Mouse (Mus musculus): ENCODE data around the gene Mapk6. TPM values are rescaled to one million over a fixed set of nuclear protein-coding genes. Genes with fewer than 3 reads are reported as not detected.
"Not testable (repeated sequence)": the region's sequence is repeated elsewhere in the genome, so short reads cannot be mapped to it uniquely, and the experiment has no call there.

The Mapk6 gene
- polyA plus RNA-seq, 1 experiment from 2014 or later, result 47.2 TPM

DNA sequence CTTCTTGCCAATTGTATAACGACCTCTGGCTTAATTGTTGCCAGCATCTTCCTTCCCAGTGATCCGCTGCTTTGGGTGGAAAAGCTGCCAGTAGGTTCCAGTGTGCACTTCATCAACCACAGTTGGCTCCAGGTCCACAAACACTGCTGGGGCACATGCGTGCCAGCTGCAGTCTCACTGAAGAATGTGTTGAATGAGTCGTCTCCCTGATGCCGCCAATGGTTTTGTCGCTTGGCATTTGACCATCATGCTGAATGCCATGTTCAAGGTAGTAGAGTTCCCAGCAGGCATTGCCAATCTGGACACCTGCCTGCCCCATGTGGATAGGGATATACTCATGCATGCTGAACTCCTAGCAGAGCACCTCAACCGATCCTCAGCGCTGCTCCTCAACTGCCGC is 34.2 kb downstream of the Mapk6 start:
- Histone ChIP-seq H3K9ac (no peak overlapping the region), H3K36me3 (no peaks in the 10 kb centered on the region), H3K9me3 (peaks cover 4% of the 10 kb centered on the region; the same call in 1 of the 2 replicates), H3K27ac (replicated peaks) (no peak overlapping the region), H3K27me3 (replicated peaks) (no peaks in the 10 kb centered on the region), H3K4me2 (no peak overlapping the region), H3K4me3 (no peak overlapping the region), H3K4me1 (no peaks in the 10 kb centered on the region)
- ATAC-seq (ENCODE audit: extremely low read depth, insufficient number of reproducible peaks, low FRiP score, low TSS enrichment), result no peak
- WGBS, result 90% methylated on average over 9 of the region's 9 CpGs

DNA sequence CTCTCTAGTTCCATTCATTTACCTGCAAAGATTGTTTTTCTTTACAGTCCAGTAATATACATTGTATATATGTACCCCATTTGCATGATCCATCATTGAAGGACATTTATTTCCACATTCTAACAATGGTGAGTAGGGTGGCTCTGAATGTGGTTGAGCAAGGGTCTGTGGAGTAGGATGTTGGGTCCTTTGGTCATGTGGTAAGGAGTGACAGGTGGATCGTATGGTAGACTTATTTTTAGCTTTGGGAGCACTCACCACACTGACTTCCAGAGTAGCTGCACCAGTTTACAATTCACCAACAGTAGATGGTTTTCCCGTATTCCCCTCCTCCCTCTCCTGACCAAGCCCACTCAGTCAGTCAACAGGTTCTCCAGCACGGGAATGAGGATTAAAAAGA is 41.0 kb downstream of the Mapk6 start:
- Histone ChIP-seq H3K27ac (replicated peaks) (no peak overlapping the region), H3K9me3 (peaks cover 9% of the 10 kb centered on the region; the same call in 1 of the 2 replicates), H3K27me3 (replicated peaks) (no peaks in the 10 kb centered on the region), H3K9ac (no peak overlapping the region), H3K36me3 (no peaks in the 10 kb centered on the region), H3K4me3 (no peak overlapping the region), H3K4me2 (no peak overlapping the region), H3K4me1 (no peaks in the 10 kb centered on the region)
- WGBS, result 53% methylated on average over 3 of the region's 3 CpGs
- no peak for ATAC-seq (ENCODE audit: extremely low read depth, insufficient number of reproducible peaks, low FRiP score, low TSS enrichment)

DNA sequence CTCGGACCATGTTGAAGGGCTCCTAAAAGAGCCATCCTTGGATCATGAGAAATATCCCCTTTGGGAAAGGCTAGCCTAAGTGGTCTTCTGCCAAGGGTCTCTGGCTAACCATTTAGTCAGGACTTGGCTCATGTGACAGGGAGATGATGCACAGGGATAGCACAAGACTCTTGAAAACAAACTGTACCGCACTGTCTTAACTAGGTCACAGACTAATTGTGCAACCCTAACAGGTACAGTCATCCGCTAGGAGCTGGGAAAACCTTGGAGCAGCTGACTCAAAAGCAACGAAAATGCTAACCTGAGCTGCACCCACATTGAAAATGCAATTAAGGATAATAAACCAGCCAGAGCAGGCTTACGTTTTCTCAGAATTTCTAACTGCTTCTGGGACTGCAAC is 43.6 kb downstream of the Mapk6 start:
- Histone ChIP-seq H3K36me3 (no peaks in the 10 kb centered on the region), H3K9ac (no peak overlapping the region), H3K27me3 (replicated peaks) (no peaks in the 10 kb centered on the region), H3K9me3 (peaks cover 9% of the 10 kb centered on the region; the same call in 1 of the 2 replicates), H3K4me1 (0 out of 2 replicates have a peak, but pooled peaks cover 2% of the 10 kb centered on the region), H3K4me3 (no peak overlapping the region), H3K27ac (replicated peaks) (no peak overlapping the region), H3K4me2 (no peak overlapping the region)
- WGBS, result 67% methylated on average over 5 of the region's 5 CpGs
- no peak for ATAC-seq (ENCODE audit: extremely low read depth, insufficient number of reproducible peaks, low FRiP score, low TSS enrichment)

DNA sequence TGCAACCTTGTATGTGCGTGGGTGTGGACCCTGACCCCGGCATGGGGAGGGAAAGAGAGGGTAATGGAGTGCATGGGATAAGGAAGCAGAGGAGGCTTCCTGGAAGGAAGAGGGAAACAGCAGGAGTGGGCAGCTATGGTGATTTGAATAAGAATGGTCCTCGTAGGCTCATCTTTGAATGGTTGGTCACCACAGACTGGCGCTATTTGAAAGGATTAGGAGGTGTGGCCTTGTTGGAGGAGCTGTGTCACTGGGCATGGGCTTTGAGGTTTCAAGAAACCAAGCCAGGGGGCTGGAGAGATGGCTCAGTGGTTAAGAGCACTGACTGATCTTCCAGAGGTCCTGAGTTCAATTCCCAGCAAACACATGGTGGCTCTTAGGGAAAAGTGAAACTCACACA is 44.6 kb downstream of the Mapk6 start:
- no peak overlapping the region for H3K9ac ChIP-seq
- H3K4me1 ChIP-seq, result 0 out of 2 replicates have a peak, but pooled peaks cover 2% of the 10 kb centered on the region
- H3K36me3 ChIP-seq, result no peaks in the 10 kb centered on the region
- H3K27ac ChIP-seq (replicated peaks), result no peak overlapping the region
- ATAC-seq (ENCODE audit: extremely low read depth, insufficient number of reproducible peaks, low FRiP score, low TSS enrichment), result no peak
- no peak overlapping the region for H3K4me2 ChIP-seq
- no peak overlapping the region for H3K4me3 ChIP-seq
- H3K9me3 ChIP-seq, result peaks cover 4% of the 10 kb centered on the region; the same call in 1 of the 2 replicates
- H3K27me3 ChIP-seq (replicated peaks), result no peaks in the 10 kb centered on the region
- WGBS, result 79% methylated on average over 4 of the region's 4 CpGs

- H3K9me3 ChIP-seq; H3K4me3 ChIP-seq; H3K27ac ChIP-seq (replicated peaks); H3K9ac ChIP-seq; H3K4me1 ChIP-seq; H3K36me3 ChIP-seq; H3K27me3 ChIP-seq (replicated peaks); H3K4me2 ChIP-seq; ATAC-seq (ENCODE audit: extremely low read depth, insufficient number of reproducible peaks, low FRiP score, low TSS enrichment): not testable (repeated sequence)
- WGBS, result 66% methylated on average over 7 of the region's 7 CpGs
These were observed 46.1 kb downstream of the Mapk6 start for GRCm38 (mm10) chr9:75363702-75364101.

DNA sequence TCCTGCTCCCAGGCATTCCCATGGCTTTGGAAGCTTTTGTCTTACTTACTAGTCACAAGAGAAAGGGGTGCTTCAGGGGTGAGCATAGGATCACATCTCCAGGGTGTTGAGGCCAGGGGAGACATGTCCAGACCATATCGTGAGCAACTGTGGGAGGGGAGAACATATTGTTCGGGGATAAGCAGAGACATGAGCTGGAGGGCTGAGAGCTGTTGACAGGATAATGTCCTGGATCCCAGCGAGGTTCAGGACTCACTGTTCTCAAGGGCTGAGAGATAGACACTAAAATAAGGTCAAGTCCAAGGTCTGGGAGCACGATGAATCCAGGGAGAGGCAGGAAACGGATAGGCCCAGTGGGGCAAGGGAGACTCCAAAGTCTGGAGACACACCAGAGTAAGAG is 46.8 kb downstream of the Mapk6 start:
- 41% methylated on average over 5 of the region's 5 CpGs for WGBS
- no peak for ATAC-seq (ENCODE audit: extremely low read depth, insufficient number of reproducible peaks, low FRiP score, low TSS enrichment)
- H3K4me2 ChIP-seq, result no peak overlapping the region
- H3K27ac ChIP-seq (replicated peaks), result no peak overlapping the region
- no peaks in the 10 kb centered on the region for H3K27me3 ChIP-seq (replicated peaks)
- no peak overlapping the region for H3K4me3 ChIP-seq
- H3K9ac ChIP-seq, result no peak overlapping the region
- 0 out of 2 replicates have a peak, but pooled peaks cover 2% of the 10 kb centered on the region for H3K4me1 ChIP-seq
- no peaks in the 10 kb centered on the region for H3K36me3 ChIP-seq
- no peaks in the 10 kb centered on the region for H3K9me3 ChIP-seq

GRCm38 (mm10) chr9:75362201-75362600 is 47.6 kb downstream of the Mapk6 start:
- ATAC-seq (ENCODE audit: extremely low read depth, insufficient number of reproducible peaks, low FRiP score, low TSS enrichment), result no peak
- 83% methylated on average over 4 of the region's 4 CpGs for WGBS
- no peak overlapping the region for H3K4me3 ChIP-seq
- H3K27ac ChIP-seq (replicated peaks), result no peak overlapping the region
- H3K9me3 ChIP-seq, result no peaks in the 10 kb centered on the region
- no peaks in the 10 kb centered on the region for H3K36me3 ChIP-seq
- H3K27me3 ChIP-seq (replicated peaks), result no peaks in the 10 kb centered on the region
- no peak overlapping the region for H3K9ac ChIP-seq
- H3K4me1 ChIP-seq, result 0 out of 2 replicates have a peak, but pooled peaks cover 2% of the 10 kb centered on the region
- H3K4me2 ChIP-seq, result no peak overlapping the region

- Histone ChIP-seq H3K36me3 (no peaks in the 10 kb centered on the region), H3K27ac (replicated peaks) (no peak overlapping the region), H3K9me3 (no peaks in the 10 kb centered on the region), H3K4me2 (no peak overlapping the region), H3K9ac (no peak overlapping the region), H3K4me3 (no peak overlapping the region), H3K4me1 (0 out of 2 replicates have a peak, but pooled peaks cover 2% of the 10 kb centered on the region), H3K27me3 (replicated peaks) (no peaks in the 10 kb centered on the region)
- 38% methylated on average over 5 of the region's 5 CpGs for WGBS
- no peak for ATAC-seq (ENCODE audit: extremely low read depth, insufficient number of reproducible peaks, low FRiP score, low TSS enrichment)
These were observed 48.1 kb downstream of the Mapk6 start for GRCm38 (mm10) chr9:75361699-75362098.

DNA sequence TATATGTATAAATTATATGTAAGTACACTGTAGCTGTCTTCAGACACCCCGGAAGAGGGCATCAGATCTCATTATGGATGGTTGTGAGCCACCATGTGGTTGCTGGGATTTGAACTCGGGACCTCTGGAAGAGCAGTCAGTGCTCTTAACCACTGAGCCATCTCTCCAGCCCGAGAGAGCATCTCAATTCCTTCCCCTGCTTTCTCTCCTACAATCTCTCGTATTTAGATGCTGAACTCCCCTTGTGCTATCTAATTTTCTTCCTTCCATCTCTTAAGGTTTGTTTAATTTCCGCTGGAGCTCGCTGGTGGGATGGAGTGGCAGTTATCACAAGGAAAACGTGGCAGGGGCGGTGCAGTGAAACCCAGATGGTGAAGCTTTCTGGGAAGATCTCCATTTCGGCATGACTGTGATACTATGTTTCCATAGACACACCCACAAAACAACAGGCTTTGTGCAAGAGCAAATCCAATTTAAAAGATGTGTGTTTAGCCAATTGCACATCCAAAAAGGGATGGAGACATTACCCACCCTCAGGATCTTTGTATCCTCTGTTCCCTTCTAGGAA is 52.6 kb downstream of the Mapk6 start:
- Histone ChIP-seq H3K4me2 (no peak overlapping the region), H3K9ac (no peak overlapping the region), H3K9me3 (no peaks in the 10 kb centered on the region), H3K27me3 (replicated peaks) (no peaks in the 10 kb centered on the region), H3K27ac (replicated peaks) (no peak overlapping the region), H3K36me3 (no peaks in the 10 kb centered on the region), H3K4me3 (no peak overlapping the region), H3K4me1 (no peaks in the 10 kb centered on the region)
- no peak for ATAC-seq (ENCODE audit: extremely low read depth, insufficient number of reproducible peaks, low FRiP score, low TSS enrichment)
- 65% methylated on average over 9 of the region's 9 CpGs for WGBS

DNA sequence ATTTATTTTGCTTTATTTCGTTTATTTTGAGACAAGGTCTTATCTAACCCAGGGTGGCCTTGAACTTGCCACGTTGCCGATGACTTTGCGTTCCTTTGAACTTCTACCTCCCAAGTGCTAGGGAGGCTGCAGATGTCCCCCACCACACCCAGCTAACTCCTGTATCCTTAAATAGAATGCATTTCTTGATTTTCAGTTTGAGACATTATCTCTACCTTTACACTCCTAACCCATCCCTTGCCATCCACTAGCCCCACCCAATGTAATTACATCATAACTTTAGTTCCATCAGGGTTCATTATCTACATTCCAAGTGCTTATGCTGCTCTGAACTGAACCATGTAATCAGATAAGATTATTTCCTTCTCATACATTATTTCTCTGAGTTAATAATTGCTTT is 54.0 kb downstream of the Mapk6 start:
- no peak overlapping the region for H3K4me2 ChIP-seq
- no peak overlapping the region for H3K9ac ChIP-seq
- H3K4me1 ChIP-seq, result no peaks in the 10 kb centered on the region
- no peak for ATAC-seq (ENCODE audit: extremely low read depth, insufficient number of reproducible peaks, low FRiP score, low TSS enrichment)
- no peak overlapping the region for H3K4me3 ChIP-seq
- 76% methylated on average over 4 of the region's 4 CpGs for WGBS
- no peaks in the 10 kb centered on the region for H3K36me3 ChIP-seq
- no peaks in the 10 kb centered on the region for H3K27me3 ChIP-seq (replicated peaks)
- no peak overlapping the region for H3K27ac ChIP-seq (replicated peaks)
- H3K9me3 ChIP-seq, result no peaks in the 10 kb centered on the region

DNA sequence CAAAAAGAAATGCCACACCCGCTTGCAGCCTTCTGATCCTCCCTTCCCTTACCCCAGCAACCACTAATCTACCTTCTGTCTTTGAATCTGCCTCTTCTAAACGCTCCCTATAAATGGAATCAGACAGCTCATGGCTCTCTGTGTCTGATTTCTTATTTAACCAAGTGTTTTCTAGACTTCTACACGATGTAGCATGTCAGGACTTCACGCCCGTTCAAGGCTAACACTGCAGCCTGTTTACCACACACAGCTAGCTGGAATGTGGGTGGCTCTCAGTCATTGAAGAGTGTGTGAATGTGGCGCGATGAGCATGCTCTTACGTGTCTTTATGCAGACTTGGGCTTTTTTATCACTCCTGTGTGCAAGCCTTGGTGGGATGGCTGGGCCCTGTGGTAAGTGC is 56.7 kb downstream of the Mapk6 start:
- Histone ChIP-seq H3K27ac (replicated peaks) (no peak overlapping the region), H3K4me3 (no peak overlapping the region), H3K9me3 (no peaks in the 10 kb centered on the region), H3K4me2 (no peak overlapping the region), H3K36me3 (0 out of 2 replicates have a peak, but pooled peaks cover 1% of the 10 kb centered on the region), H3K27me3 (replicated peaks) (no peaks in the 10 kb centered on the region), H3K4me1 (peaks cover 15% of the 10 kb centered on the region), H3K9ac (no peak overlapping the region)
- WGBS, result 67% methylated on average over 8 of the region's 8 CpGs
- no peak for ATAC-seq (ENCODE audit: extremely low read depth, insufficient number of reproducible peaks, low FRiP score, low TSS enrichment)

- H3K27me3 ChIP-seq (replicated peaks), result no peaks in the 10 kb centered on the region
- H3K4me3 ChIP-seq, result no peak overlapping the region
- H3K36me3 ChIP-seq, result peaks cover 43% of the 10 kb centered on the region
- H3K9ac ChIP-seq, result no peak overlapping the region
- no peaks in the 10 kb centered on the region for H3K9me3 ChIP-seq
- 68% methylated on average over 3 of the region's 3 CpGs for WGBS
- no peak overlapping the region for H3K27ac ChIP-seq (replicated peaks)
- no peak for ATAC-seq (ENCODE audit: extremely low read depth, insufficient number of reproducible peaks, low FRiP score, low TSS enrichment)
- no peak overlapping the region for H3K4me2 ChIP-seq
- H3K4me1 ChIP-seq, result peaks cover 15% of the 10 kb centered on the region
These were observed 61.2 kb downstream of the Mapk6 start for GRCm38 (mm10) chr9:75348641-75349040.
